Mouse (Mus musculus) kidney, adult 2 months (tissue): Measurements from ENCODE around the gene Olfr877.

Experiments used
- CTCF ChIP-seq: fragments of 200-500 bp; conservative IDR thresholded peaks from 2 replicates; pipeline ENCODE4 v1.5.1; 2011; ENCODE audit warnings: low read depth, mild to moderate bottlenecking, control low read depth, low read length, moderate library complexity, mixed read lengths; ENCODE audit not compliant: insufficient read depth, insufficient read length
- POLR2A ChIP-seq: fragments of 200-500 bp; IDR thresholded peaks from one replicate; pipeline ENCODE4 v1.6.1; 2011; ENCODE audit warnings: low read depth, low read length, control low read depth

- TF ChIP-seq POLR2A, result no peak
- no peak for TF ChIP-seq CTCF
These were observed 45.1 kb upstream of the Olfr877 start for GRCm38 (mm10) chr9:37808976-37809375.
